Mouse (Mus musculus) T-helper 1 cell (primary cell): ENCODE data around the gene Snx21.

Source experiments
- in situ Hi-C: fragments of 300-600 bp; cut with MboI, MseI; formaldehyde crosslinking; loops from one replicate; pipeline ENCODE4 v1.15.1; 2025; ENCODE audit warnings: high pct_unique_total_duplicates

Snx21 gene

DNA sequence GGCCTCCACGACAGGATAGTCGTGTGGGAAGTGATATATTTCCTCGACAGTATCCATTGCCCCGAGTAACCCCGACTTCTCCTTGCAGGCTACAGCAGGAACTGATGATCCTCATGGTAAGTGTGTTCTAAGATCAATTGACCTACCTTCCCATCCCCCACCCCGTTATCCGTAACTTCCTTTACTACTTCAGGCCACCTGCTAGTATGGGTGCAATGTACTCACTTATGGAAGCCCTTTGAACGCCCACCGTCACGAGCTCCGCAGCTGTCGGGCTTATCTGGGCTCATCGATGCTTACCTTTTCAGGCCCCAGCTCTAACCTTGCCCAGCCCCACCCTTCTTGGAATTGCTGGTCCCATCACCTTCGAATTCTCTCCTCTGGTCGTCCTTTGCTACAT, 15.3 kb upstream of the Snx21 start:
- in situ Hi-C loops: no loop called here

DNA sequence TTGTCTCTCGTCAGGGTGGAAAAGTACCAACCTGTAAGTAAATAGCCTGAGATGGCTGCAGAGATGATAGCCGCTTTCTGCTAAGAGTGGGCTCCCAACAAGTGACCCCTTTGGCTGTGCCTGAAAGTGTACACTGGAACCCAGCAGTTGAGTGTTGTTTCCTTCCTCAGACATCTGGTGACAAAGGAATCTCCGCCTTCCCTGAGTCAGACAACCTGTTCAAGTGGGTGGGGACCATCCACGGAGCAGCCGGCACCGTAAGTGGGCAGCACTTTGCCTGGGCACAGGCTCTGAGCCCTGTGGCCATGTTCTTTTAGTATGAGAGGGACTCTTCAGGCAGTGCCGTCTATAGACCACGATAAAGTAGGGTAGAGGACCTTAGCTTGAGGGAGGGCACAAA, 14.5 kb upstream of the Snx21 start:
- in situ Hi-C loops: no loop called here

GRCm38 (mm10) chr2:164773229-164773988, 12.2 kb upstream of the Snx21 start:
- in situ Hi-C loops: no loop called here

DNA sequence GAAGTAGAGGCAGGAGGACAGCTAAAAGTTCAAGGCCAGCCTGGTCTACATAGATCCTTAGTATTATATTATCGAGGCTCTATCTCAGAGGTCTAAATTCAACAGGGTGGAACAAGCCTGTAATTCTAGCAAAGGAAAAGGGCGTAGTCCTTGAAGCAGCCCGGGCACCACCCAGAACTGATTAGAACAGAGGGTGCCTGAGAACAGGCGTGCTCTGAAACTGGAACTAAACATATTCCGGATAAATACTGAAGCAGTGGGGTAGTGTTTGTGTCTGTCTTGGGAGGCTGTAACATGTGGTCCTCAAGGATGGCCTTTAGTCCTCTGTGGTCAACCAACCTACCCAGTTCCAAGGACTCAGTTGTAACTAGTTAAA, 11.6 kb upstream of the Snx21 start:
- in situ Hi-C loops: no loop called here

- in situ Hi-C loops: no loop called here
Observed at GRCm38 (mm10) chr2:164776130-164776529, 9.5 kb upstream of the Snx21 start.

DNA sequence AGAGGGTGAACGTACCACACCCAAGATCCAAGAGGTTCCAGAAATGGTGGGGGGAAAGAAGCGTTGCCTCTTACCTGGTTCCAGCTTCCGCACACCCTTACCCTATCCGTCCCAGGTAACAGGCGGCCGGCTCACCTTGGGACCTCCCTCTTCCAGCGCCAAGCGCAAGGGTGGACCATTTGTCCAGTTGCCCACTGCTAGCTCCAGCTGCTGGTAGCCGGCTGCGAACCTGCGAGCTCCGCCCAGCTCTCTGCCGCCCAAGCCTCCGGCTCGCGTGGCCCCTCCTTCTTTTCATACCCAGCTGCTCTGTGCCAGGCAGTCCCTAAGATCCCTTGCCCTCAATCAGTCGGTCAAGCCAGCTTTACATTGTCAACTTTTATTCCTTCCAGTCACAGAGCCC, 8.8 kb upstream of the Snx21 start:
- in situ Hi-C loops: no loop called here

DNA sequence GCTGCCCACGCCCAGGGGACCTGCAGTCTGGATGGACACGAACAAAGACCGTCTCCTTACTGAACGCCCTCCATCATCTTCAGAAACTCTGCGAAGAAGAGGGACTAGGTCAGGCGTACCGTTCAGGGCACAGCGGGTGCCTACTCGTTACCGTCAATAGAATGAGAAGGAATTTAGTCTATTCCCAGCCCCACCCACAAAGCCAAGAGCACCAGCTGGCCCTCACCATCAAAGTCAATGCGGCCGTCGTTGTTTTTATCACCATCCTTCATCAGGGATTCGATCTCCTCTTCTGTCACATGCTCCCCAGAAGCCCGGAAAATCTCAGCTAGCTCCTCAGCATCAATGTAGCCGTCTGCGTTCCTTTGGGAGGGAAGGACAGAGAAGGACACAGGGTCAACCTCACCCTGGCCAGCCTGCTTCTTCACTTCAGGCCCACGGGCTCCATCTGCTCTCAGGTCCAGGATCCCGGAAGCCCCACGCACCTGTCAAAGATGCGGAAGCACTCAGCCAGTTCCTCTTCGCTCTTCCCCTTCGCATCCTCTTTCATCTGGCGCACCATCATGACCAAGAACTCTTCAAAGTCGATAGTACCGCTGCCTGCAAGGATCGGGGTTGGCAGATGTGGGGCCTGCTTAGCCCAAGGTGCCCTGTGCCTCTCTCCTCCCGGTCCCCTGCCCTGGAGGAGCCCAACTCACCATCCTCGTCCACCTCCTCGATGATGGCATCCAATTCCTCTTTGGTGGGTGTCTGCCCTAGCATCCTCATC, 8.2 kb upstream of the Snx21 start:
- in situ Hi-C loops: no loop called here

- in situ Hi-C loops: no loop called here
Observed at GRCm38 (mm10) chr2:164778015-164778287, 7.7 kb upstream of the Snx21 start.

- in situ Hi-C loops: no loop called here
Observed at GRCm38 (mm10) chr2:164778809-164779208, 6.8 kb upstream of the Snx21 start.

DNA sequence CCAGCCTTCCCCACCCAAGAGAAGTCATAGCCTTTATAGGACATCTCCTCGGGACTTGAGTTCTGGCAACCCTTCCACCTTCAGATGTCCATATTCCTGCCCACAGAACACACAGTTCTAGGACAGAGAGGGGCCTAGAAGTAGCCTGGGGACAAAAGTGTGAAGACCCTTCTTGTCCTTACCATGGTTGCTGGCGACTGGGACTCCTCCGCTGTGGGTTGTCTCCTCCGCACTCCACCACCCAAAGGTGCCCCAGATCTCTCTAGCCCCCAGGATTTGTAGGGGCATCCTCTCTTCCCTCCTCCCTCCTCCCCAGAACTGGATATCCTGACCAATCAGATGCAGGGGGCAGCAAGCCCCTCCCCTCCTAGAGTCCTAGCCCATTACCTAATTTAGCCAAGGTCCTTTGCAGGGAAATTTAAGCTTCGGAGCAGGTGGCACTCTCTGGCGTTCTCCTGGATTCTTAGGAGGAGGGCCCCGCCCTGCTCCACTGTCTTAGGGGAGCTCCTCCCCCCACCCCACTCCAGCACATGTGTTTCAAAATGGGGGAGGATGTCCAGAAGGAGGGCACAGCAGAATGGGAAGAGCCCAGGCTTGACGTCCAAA, 6.0 kb upstream of the Snx21 start, which contains the start of gene Tnnc2:
Tnnc2 (minus strand) TSS at position 487 of the 606 bp plus-strand sequence.
- in situ Hi-C loops: no loop called here

GRCm38 (mm10) chr2:164781876-164782275, 3.7 kb upstream of the Snx21 start:
- in situ Hi-C loops: no loop called here

GRCm38 (mm10) chr2:164783926-164784581, 1.6 kb upstream of the Snx21 start:
- in situ Hi-C loops: no loop called here

- in situ Hi-C loops: no loop called here
Observed at GRCm38 (mm10) chr2:164784869-164785420, 678 bp upstream of the Snx21 start.

- in situ Hi-C loops: no loop called here
Observed at GRCm38 (mm10) chr2:164786388-164786885, 814 bp downstream of the Snx21 start.

DNA sequence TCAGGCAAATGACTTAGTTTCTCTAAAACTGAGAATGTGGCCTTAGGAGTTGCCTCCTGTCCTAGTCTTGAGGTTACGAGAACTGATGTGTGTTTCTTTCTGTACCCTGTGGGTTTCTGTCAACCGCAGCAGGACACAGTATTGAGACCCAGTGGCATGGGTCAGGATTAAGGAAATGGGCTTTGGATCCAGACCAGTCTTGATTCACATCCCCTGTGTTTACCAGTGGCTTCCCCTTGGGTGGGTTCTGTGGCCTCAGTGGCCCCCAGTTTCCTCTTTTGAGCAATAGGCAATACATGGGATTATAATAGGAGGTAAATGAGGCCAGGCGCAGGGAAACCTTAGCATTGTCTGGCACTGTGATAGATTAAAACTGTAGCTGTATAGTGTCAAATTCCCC, 1.4 kb downstream of the Snx21 start:
- in situ Hi-C loops: no loop called here

GRCm38 (mm10) chr2:164787779-164788178, 2.2 kb downstream of the Snx21 start:
- in situ Hi-C loops: no loop called here

DNA sequence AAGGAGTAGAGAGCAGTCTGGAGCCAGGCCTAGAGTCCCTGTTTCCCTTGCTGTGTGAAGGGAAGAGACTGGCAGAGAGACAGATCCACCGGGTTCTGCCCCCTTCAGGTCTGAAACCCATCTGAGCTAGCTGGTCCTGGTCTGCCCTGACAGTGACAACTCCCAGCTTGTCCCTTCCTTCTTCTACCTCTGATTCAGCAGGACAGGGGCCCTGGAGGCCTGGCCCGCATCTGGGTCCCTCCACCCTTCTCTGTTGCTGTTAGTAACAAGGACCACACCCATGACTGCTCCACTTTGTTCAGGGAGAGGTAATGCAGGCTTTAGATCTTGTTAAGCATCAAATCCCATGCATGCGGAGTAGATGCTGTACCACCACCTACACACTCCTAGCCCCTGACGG, 2.8 kb downstream of the Snx21 start:
- in situ Hi-C loops: no loop called here

- in situ Hi-C loops: no loop called here
Observed at GRCm38 (mm10) chr2:164790451-164790850, 4.8 kb downstream of the Snx21 start.

DNA sequence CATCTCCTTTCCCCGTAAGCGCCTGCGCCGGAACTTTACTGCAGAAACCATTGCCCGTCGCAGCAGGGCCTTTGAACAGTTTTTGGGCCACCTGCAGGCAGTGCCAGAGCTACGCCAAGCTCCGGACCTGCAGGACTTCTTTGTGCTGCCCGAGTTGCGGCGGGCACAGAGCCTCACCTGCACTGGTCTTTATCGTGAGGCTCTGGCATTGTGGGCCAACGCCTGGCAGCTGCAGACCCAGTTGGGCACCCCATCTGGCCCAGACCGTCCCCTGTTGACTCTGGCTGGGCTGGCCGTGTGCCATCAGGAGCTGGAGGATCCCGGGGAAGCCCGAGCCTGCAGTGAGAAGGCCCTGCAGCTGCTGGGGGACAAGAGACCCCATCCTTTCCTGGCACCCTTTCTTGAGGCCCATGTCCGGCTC, 6.2 kb downstream of the Snx21 start:
- in situ Hi-C loops: no loop called here

- in situ Hi-C loops: no loop called here
Observed at GRCm38 (mm10) chr2:164792400-164793190, 7.0 kb downstream of the Snx21 start.

DNA sequence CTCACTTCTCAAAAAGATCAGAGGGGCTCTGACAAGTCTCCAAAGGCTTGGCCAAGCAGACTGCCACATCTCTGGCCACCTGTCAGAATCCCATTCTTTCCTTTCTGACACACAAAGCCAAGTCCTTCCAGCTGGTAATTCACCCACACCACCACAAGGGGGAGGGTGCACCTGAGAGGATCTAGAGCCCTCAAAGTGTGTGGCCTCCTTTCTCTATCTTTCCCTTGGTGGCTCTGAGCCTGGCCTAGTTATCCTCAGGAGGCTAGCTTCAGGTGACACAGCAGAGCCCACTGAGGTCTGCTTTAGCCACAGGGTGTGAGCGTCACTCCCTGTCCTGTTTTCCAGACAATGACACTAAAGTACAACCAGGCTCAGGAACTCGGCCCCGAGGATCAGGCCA, 7.6 kb downstream of the Snx21 start:
- in situ Hi-C loops: no loop called here
